Comparison of ENCODE assay signal across 8 mouse cellular contexts in genomic region chr2:78021905-78022304, GRCm38 (mm10).
DNase-seq lines count a peak whose midpoint lies in the region; ATAC-seq and TF ChIP-seq lines count a peak whose summit lies in the region.

No protein-coding gene starts in this region.

- 0 out of 2 replicates have a peak, but pooled peaks have one; percentile 41 for ATAC-seq in lung, embryonic 14.5 days (ENCODE audit: insufficient read depth)
- peak; percentile 44; the same call in 1 of the 2 replicates for ATAC-seq in granulocyte monocyte progenitor cell, adult 5-6 weeks (replicated peaks; ENCODE audit: poor library complexity, severe bottlenecking)
- ATAC-seq in activated CD4-positive, CD25-positive, alpha-beta regulatory T cell, adult 4 months, result no peak

- TF ChIP-seq POLR2A in thymus, adult 2 months (IDR thresholded peaks at IDR 0.05; ENCODE audit: control insufficient read depth, extremely low read depth, insufficient read depth, low read length, poor library complexity), result no peak

- H3K9me3 ChIP-seq in lung, embryonic 14.5 days (ENCODE audit: low read depth, low read length), result no peaks in the 10 kb centered on the region

- WGBS in lung, embryonic 14.5 days, result 20% methylated on average over 5 of the region's 5 CpGs
- 51% methylated on average over 5 of the region's 5 CpGs for WGBS in thymus, adult 2 months

- H3K4me1 ChIP-seq in lung, embryonic 14.5 days (ENCODE audit: insufficient read depth), result no peaks in the 10 kb centered on the region
- no peaks in the 10 kb centered on the region for H3K4me1 ChIP-seq in thymus, adult 2 months (replicated peaks; ENCODE audit: control insufficient read depth, insufficient read depth, low read length)

- H3K4me3 ChIP-seq in lung, embryonic 14.5 days (ENCODE audit: low read depth, low read length), result no peak overlapping the region
- no peak overlapping the region for H3K4me3 ChIP-seq in thymus, adult 2 months (ENCODE audit: control insufficient read depth, insufficient read depth, low read length)

- H3K27ac ChIP-seq in lung, embryonic 14.5 days (ENCODE audit: low read depth), result no peak overlapping the region
- H3K27ac ChIP-seq in thymus, adult 2 months (ENCODE audit: control insufficient read depth, insufficient read depth, low read length), result no peak overlapping the region

- TF ChIP-seq CTCF in lung, embryonic 14.5 days (IDR thresholded peaks at IDR 0.05; ENCODE audit: low read depth), result peak; percentile 58
- no peak for TF ChIP-seq CTCF in thymus, adult 2 months (IDR thresholded peaks at IDR 0.05; ENCODE audit: borderline replicate concordance, control insufficient read depth, extremely low read depth, insufficient read depth, low read length, poor library complexity)

- no peaks in the 10 kb centered on the region for H3K27me3 ChIP-seq in lung, embryonic 14.5 days (ENCODE audit: insufficient read depth, low read length)
- no peaks in the 10 kb centered on the region for H3K27me3 ChIP-seq in thymus, adult 2 months (ENCODE audit: control insufficient read depth, insufficient read depth, low read length)

- H3K9ac ChIP-seq in lung, embryonic 14.5 days, result no peak overlapping the region

- peak; percentile 75 for DNase-seq in lung, embryonic 14.5 days
- DNase-seq in lung, postnatal 36 days, result no peak
- peak; percentile 22 for DNase-seq in cerebellum, adult 11-12 months
- DNase-seq in retina, postnatal 1 day, result peak; percentile 75
- no peak for DNase-seq in thymus, adult 2 months
- DNase-seq in thymus, adult 18-20 months, result no peak

- no peaks in the 10 kb centered on the region for H3K36me3 ChIP-seq in lung, embryonic 14.5 days (ENCODE audit: insufficient read depth)
- no peaks in the 10 kb centered on the region for H3K36me3 ChIP-seq in thymus, adult 2 months (ENCODE audit: control insufficient read depth, insufficient read depth, low read length)

- no peak overlapping the region for H3K4me2 ChIP-seq in lung, embryonic 14.5 days

Comparison
In these comparisons a context has a peak if more than half of its experiments do, and no peak if none do; other contexts are left out.
1. DNase-seq: peak in lung, embryonic 14.5 days (single experiment), cerebellum, adult 11-12 months (single experiment) and retina, postnatal 1 day (single experiment); none in lung, postnatal 36 days (single experiment), thymus, adult 2 months (single experiment) and thymus, adult 18-20 months (0 of 2).